Mouse (Mus musculus): ENCODE data around the gene Cdc42ep4.

The Cdc42ep4 gene

DNA sequence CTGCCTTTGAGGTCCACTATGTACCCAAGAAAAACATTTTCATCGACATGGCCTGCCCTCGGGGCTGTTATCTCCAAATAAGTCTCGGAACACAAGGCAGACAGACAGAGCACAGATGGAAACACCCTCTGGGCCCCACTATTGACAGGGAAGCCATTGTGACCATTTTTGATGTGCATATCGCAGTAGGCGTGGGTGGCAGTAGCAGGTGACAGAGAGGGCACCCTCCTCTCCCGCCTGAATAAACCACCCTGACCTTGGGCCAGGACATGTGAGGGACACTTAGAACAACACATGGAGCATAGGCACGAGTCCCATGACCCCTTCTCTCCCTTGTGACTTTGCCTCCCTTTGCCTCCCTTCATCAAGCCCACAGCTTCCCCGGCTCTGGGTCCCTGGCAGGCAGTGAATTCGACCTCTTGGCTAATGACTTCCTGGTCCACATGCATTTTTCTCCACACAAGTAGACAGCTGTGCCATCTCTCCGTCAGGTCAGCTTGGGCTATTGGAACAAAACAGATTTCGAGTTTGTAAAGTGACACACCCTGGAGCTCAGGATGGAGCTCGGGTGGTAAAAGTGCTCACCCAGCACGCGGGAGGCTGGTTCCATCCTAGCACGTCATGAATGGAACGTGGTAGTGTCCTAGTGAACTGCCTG lies 33.8 kb downstream of the Cdc42ep4 start:
- no peak for DNase-seq

DNA sequence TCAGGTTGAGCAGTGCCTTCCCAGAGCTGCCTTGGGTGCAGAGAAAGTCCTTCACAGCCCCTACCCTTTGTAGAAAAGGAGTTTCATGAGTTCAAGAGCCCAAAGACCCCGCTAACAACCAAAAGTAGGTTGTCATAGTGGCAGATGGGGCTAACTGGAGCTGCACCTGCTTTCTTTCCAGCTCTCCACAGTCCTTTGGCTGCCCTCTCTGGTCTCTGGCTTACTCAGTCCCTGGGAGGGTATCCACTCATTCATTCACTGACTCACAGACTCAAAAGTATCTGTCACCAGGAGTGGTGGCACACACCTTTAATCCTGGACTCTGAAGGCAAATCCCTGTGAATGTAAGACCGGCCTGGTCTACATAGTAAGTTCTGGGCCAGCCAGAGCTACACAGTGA lies 35.5 kb downstream of the Cdc42ep4 start:
- no peak for DNase-seq

DNA sequence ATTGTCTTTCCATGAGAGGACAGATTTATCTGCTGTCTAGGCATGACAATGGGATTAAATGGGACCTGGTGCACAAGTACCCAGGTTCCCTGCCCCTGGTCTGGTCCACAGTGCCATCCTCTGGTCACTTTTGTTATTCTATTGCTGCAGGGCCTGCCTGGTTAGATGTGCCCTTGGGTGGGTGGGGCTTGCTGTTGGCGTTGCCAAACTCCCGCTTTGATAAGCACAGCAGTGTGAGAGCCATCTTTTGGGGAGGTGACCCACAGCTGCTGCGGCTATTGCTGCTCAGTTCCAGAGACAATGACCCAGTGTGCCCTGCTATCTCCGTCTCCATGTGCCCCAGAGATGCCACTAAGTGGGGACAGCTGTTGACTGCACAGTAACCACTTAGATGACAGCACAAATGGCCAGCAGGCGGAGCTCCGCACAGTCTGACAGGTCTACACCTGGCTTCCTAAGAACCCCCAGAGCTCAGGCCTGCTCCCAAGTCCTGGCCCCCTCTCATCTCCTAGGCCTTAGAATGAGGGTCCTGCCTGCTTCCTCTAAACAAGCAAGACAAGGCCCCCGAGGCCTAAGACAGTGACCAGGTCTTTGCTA lies 36.5 kb downstream of the Cdc42ep4 start:
- no peak for DNase-seq

DNA sequence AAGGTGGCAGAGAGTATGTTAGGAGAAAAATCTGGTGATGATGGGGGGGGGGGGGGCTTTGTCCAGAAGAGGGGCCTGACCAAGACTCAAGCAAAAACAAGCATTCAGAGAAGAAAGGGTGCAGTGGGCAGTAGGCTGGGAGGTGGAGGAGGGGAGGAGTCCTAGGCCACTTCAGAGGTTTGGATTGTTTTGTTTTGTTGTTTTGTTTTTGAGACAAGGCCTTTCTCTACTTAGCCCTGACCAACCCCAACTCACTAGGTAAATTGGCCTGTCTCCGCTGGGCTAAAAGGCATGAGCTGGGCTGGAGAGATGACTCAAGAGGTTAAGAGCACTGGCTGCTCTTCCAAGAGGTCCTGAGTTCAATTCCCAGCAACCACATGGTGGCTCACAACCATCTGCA lies 40.6 kb downstream of the Cdc42ep4 start:
- DNase-seq = no peak

DNA sequence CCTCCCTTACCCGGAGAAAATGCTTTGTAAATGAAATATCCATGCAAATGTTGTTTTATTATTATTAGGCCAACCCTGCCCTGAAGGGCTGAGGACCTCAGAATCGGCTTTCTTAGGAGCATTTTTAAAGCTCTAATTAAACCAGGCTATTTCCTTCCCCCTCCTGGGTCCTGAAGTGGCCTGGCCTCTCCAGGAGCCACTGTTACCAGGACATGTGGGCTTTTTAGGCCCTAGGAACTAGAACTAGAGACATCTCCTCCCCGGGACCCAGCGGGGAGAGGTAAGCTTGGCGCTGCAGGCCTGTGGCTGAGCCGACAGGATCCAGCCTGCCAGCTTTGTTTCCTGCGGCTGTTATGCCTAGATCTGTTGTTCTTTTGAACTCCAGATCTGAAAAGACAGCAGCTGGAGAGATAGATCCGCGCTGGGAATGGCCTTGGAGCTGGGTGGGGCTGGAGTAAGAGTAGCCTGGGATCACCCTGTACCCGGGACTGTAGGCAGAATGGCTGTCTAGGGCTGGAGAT lies 41.4 kb downstream of the Cdc42ep4 start:
- DNase-seq = no peak

DNA sequence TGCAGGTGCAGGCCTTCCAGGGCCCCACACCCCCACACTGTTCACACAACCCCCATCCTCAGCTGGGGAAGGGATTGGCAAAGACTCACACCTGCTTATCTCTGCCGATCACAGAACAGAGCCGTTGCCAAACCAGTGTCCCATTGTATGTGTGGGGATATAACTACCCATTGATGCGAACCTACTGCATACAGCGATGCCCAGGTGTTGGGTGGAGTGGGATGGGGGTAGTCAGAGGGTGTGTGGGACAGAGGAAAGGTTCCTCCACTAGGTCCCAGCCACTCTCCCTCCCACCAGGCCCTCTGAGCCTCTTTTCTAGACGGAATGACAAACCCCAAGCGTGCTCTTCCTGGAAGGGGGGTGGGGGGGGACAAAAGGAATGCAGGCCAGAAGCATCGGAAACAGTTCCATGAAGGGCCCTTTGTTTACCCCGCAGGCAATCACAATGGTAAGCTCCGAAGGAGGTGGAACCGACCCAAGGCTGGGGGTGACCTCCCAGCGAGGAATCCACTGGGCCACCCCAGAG lies 41.9 kb downstream of the Cdc42ep4 start, which contains the start of gene Cpsf4l:
Cpsf4l (minus strand) TSS at position 287 of the 526 bp plus-strand sequence.
- no peak for DNase-seq

DNA sequence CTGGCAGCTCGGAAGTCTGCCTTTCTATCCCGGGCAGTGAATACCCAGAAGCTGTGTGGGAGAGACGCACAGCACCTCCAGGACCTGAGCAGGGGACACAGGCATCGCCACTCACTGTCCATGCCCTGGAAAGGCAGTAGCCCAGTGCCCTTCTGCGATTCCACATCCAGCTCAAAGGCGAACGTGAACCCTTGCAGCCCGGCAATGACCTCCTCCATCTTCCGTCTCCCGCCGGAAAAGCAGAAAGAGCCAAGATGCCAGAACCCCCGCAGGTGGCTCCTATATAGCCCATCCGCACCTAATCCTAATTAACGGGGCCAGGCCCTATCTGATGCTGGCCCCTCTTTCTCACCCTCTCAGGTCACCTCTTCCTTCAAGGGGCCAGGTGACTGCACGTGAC lies 42.4 kb downstream of the Cdc42ep4 start:
- no peak for DNase-seq

DNA sequence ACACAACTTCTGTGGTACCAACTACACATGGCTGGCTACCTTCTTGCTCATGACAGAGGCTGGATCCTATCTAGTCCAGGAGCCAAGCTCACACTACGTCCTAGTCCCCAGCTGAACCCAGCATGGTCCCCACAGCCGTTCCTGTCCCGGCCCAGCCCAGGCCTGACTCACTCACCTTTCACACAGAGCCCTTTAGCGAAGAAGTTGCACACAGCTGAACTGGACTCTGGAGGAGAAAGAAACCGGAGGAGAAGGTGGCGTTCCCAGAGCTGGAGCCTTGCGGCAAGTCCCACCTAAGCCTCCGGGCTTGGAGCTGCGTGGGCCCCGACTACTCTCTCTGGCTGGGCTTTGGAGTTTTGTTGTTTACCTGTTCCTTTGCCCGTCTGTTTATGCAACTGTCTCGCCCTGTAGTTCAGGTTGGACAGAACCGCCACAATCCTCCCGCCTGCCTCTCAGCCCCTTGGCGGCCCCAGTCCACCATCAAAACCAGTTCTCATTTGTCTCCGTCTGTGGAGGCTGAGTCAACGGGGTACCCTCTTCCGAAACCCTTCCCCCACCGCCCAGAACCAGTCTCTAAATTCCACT lies 43.0 kb downstream of the Cdc42ep4 start:
- DNase-seq = no peak

DNA sequence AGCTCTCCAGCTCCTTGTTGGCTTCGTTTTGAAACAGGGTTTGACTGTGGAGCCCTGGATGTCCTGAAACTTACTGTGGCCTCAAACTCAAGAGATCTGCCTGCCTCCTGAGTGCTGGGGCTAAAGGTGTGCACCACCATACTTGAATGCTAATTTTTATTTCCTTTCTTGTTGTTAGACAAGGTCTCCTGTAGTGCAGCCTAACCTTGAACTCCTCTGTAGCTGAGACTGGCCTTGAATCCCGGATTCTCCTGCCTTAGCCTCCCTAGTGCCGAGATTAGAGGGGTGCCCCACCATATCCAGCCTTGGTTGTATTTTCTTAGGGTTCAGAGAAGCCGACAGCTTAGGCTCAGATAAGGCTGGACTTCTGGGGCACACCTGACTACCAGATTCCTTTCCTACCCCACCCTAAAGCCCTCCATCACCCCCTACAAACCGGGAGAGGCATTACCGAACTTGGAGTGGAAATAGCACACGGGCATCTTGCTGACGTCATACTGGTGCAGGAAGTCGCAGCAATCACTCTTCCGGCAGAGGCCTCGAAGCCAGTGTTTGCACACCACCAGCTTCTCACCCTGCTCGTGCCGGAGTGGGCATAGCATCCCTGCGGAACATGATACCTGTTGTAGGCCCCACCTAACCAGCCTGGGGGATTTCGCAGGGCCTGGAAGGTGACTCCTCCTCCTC lies 45.6 kb downstream of the Cdc42ep4 start:
- no peak for DNase-seq

DNA sequence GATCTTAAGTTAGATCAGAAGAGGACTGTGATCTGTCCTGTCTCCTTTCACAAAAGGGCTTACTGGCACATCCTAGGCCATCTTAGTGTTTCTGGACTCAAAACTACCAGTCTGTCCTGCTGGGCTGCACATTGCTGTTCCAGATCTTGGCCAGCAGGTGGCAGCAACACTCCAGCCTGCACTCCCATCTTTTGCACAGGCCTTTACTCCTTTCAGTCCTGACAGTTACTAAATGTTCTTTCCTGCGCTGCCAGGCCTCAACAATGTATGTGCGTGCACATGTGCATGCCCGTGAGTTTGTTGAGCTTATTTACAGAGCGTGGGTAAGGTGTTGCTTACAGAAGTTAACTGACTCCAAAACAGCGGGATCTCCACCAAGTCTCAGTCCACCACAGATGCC lies 47.9 kb downstream of the Cdc42ep4 start:
- DNase-seq = peak; percentile 76

DNA sequence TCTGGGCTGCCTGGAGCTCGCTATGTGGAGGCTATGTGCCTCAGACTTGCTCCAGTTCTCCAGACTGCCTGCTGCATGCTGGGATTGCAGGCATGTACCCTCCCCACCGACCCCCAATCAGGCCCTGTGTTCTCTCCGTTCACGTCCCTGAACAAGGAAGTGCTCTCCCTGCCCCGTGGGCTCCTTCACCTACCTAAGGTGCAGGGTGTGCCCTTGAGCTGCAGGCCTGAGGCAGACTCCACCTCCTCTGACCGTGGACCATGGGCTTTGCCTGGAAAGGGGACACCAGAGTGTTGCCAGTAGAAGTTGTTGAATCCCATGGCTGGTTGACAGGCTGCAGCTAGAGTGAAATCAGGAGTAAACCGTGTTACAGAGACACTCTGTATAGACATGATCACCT lies 52.0 kb downstream of the Cdc42ep4 start:
- no peak for DNase-seq

DNA sequence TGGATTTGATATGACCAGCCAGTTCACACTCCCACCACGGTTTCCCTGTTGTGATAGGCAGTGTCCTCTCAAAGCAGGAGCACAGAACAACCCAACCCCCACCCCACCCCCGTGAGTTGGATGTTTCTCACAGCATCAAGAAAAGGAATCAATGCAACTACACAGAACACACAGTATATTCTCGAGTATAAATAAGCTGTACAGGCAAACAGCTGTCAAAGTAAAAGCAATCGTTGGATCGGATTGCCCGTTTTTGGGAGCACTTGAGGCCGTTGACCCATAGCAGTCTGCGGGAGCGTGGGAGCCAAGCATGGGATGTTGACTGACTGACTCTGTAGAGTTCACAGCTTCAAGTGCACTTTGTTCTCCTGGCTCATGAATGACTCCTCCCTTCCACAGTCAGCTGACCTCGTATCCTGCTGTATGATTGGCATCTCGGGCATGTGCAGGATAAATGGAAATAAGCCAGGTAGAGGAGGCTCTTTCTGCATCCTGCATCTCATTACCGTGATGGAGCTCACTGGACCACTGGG lies 53.6 kb downstream of the Cdc42ep4 start:
- DNase-seq = no peak

DNA sequence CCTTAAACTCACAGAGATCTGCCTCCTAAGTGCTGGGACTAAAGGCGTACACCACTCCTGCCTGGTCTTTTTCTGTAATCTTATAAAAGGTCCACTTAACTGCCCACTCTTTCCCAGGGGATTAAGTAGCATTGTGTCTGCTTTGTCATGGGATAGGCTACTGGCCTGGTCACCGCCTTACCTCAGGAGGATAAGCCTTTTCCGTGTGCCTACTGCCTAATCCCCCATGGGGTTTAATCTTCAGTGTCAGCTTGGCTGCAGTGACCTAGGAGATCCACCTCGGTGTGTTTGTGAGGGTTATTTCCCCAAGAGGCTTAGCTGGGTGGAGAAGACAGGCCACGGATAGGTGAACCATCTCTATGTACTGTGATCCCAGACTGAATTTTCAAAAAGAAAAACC lies 54.1 kb downstream of the Cdc42ep4 start:
- DNase-seq = no peak

DNA sequence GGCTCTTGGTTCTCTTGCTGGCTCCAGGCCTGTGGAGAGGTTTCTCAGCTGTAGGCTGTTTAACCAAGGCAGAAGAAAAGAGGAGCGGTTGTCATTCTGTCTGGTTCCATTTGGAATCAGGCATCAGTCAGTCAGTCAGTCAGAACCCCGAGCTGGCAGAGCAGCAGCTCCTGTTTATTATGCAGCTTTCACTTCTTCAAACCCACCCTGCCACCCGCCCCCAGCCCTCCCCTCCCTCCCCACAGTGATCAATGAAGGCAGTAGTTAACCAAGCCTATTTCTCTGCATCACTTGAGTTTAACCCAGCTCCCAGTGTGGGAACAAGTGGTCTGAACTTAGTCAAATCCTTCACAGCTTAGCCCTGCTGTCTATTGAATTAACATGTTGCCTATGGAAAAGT lies 59.8 kb downstream of the Cdc42ep4 start:
- no peak for DNase-seq

DNA sequence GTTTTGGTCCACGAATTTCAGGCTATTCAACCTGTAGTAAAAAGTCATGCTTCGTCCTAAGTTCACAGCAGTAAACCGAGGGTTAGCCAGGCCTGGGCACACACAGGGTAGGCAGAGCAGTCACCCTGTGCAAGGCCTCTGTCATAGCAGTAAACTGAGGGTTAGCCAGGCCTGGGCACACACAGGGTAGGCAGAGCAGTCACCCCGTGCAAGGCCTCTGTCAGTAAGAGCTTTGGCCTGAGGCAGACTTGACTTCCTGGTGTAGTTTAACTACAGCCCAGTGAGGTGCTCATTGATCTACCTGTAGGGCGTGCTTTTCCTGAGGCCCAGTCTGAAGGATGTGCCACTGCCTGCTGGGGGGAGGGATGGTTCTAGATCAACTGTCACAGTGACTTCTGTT lies 60.4 kb downstream of the Cdc42ep4 start:
- no peak for DNase-seq

DNA sequence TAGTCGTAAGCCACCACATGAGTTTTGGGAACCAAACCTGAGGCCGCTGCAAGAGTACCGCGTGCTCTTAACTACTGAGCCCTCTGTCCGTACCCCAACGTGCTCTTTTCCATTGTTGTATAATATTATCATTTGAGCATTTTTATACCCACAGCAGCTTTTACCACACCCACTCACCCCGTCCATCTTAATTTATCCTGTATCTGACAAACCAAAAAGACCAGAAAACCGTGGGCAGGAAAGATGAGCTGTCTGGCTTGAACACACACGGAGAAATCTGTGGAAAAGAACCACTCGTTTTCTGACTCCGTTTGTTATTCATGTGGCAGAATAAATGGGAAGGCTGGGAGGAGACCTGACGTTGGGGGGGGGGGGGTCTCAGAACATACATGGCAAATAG lies 61.2 kb downstream of the Cdc42ep4 start:
- DNase-seq = peak; percentile 33

DNA sequence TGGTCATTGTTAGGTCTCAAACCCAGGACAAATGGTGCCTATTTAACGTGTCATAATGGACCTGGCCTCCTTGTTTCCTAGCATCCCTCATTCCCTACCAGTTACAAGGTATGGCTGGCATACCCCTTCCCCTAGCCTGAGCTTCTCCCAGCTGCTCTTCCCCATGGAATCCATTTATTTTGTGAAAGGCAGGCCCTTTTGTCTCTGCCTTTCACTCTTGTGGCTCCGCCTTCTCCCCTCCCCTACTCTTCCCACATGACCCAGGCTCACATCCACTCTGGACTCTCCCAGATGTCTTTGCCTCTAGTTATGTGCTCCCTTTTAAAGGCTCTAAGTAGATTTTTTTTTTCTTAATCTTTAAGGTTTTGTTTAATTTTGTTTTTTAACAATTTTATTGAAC lies 64.7 kb downstream of the Cdc42ep4 start:
- DNase-seq = no peak

DNA sequence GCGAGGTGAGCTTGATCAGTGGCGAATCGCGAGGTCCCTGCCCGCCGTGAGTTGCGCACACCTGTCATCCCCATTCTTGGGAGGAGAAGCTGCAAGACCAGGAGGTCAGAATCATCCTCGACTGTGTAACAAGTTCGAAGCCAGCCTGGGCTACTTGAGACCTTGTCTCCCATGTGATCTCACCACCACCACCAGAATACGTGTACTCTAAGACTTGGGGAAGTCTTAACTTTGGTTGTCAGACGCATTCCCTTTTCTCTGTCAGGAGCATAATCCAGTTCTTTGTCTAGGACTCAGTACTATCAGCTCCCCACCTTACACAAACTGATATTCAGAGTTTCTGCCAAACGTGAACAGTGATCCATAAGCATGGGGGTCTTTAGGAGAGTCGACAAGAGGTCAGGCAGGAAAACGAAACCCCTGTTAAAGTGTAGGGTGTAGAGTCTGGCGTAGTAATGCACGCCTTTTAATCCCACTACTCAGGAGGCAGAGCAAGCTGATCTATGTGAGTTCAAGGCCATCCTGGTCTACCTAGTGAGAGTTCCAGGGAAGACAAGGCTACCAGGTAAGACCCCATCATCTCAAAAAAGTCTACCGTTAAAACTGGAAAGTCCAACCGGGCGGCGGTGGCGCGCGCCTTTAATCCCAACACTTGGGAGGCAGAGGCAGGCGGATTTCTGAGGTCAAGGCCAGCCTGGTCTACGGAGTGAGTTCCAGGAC lies 66.8 kb downstream of the Cdc42ep4 start:
- DNase-seq = no peak

DNA sequence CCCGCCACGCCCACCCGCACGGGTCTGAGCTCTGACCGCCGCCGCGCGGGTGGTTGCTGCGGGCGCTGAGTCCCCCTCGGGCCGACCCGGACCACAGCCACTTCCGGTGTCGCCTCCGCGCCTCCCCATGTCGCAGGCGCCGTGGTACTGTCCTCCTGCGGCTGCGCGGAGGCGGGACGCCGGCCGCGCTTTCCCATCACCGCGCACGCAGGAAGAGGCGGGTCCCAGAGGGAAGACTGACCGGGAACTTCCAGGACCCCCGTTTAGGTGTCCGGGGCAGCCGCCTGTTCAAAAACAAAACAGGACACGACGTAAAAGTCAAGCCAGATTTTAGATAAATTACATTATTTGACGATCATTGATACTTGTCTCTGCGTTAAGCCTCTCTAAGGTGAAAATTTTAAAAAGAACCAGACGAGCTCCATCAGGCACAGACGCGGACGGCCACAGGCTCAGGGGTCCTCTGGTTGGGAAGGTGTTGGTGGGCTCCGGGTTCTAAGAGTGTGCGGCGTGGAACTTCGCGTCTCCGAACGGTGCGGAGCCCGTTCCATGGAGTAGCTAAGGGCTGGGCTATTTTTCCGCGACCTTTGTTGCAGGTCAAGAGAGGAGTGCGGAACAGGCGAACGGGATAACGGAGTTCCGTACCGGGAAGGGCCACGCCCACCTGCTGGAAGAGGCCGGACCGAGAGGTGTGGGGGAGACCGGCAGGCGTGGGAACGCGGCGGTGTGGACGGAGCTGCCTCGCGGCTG lies 67.5 kb downstream of the Cdc42ep4 start, which contains the start of the genes Fam104a and D11Wsu47e:
Fam104a (minus strand) TSS at position 199 of the 750 bp plus-strand sequence.
D11Wsu47e (plus strand) TSS at position 456 of the 750 bp plus-strand sequence.
- DNase-seq = peak; percentile 96

DNA sequence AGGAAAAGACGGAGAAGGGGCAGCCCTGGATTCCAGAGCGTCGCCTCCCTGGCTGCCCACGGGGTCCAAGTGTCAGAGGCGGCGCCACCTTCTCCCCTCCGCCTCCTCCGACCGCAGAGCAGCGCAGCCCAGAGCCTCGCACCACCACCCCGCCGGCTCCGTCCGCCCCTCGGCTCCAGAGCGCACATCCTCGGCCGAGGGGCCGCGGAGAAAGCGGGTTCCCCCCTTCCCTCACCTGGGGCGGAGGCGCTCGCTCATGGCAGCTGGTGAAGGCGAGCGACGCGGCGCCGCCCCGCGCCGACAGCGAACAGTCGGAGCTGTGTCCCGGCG lies 68.1 kb downstream of the Cdc42ep4 start:
- DNase-seq = no peak

DNA sequence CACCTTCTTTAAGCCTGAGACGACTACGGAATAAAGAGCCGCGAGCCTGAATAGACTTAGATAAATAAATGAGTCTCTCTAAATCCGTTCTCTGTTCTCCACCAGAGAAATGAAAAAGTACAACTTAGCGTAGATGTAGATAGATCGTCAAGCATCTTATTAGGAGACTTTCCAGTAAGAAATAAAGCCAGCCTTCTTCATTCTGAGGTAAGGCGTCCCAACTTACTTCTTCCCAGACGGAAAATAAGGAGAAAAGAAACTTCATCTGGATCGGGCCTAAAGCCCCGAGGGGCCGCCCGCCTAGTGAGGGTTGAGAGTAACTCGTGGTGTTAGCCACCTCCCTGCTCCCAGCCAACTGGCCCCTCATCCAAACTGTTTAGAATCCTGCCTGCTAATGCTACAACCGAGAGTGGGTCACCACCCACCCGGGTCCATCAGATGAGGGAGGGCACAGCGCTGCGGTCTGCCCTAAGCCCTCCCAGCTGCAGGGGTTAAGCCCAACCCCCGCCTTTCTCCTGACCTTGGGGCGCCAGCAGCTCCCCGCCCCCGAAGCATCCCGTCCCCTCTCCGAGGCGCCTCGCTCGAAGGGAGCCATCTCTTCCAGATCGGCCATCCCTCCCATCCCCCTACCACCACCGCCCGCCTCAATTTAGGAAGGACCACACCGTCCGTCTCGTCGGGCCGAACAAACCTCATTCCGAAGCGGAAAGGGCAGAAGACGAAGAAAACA lies 68.6 kb downstream of the Cdc42ep4 start:
- DNase-seq = peak; percentile 32

Measured in right cerebral cortex, adult 18-20 months (tissue).